Mouse (Mus musculus) lung, postnatal 10 days (tissue): ENCODE measurements around the gene Umad1.

Experiments
- DNase-seq: peaks from one replicate; pipeline ENCODE4 v3.0.0; 2021

Gene Umad1

DNA sequence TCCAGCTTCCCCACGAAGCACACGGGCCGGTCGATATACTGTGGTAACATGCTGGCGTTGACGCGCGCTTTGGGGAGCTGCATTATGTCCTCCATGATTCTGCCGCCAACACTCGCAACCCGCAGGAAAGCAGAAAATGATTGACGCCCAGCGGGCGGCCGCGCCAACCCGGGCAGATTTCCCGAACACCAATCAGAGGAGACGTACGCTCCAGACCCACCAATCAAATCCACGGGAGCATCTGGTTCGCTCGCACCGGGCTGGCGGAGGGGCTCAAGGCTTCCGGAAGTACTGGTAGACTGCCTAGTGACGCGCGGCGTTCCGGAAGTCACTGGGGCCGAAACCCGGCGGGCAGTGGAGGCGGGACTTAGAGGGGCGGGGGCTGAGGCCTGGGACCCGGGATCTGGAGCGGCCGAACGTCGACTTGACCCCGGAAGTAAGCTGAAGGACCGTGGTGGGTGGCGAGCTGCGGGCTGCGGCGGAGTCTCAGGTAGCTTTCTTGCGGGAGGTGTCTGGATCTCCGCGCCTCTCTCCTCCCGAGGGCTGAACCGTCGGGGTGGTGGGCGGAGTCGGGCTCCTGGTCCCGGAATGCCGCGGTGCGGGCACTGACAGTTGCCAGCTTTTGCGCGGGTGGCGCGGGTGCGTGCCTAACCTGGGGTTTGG is at the start of gene Umad1, which contains the start of the genes Rpa3 and Gm45062:
Gene Umad1 (plus strand): TSS at position 285 of the 663 bp plus-strand sequence.
Gene Rpa3 (minus strand): TSS at position 170 of the 663 bp plus-strand sequence.
Gene Gm45062 (plus strand): TSS at position 447 of the 663 bp plus-strand sequence.
- DNase-seq: peak; percentile 99

DNA sequence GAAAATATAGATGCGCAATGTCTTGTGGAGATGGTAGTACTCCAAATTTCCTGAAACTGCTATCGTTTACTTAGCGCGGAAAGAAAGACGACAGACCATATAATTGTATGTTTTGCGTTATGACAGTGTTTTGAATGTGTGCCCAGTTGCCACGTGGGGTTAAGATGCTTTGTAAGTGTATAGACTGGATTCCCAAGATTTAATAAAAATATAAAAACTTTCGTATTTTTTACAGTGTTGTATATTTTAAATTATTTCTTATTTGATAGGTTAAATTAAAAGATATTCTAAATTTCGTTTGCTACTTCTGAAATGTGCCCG is 49.3 kb upstream of the Umad1 start:
- DNase-seq: peak; percentile 8

DNA sequence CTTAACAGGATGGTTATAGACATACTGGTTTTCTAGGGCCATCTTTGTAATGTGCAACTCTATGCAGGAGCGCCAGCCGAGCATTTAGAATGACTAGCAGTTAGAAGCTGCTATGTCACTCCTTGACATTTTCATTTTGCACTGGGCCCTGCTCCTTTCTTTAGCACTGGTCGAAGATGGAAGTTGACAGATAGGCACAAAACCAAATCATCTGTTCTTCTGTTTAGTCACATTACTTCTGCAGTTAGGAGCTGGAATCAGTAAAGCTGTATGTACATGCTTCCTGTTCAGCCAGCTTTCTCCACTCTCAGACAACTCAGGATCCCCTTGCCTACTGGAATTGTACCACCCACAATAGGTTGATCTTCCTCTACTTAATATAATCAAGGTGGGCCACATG is 48.4 kb upstream of the Umad1 start:
- no peak for DNase-seq

DNA sequence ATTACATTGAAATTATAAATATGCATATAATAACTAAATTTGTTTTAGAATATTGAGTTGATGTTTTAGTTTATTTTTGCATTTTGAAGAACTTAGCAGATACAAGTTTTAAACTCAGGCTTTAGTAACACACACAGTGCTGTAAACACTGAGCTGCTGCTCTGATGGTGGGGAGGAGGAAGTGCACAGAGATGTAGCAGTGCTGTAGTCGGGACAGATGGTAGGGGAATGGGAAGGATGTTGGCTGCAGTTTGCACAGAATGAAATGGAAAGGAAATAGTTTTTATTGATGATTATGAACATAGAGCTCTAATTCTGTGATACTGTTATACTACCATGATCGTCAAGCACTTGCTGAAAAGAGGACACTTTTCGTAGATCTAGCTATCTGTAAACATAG is 32.1 kb upstream of the Umad1 start:
- no peak for DNase-seq

DNA sequence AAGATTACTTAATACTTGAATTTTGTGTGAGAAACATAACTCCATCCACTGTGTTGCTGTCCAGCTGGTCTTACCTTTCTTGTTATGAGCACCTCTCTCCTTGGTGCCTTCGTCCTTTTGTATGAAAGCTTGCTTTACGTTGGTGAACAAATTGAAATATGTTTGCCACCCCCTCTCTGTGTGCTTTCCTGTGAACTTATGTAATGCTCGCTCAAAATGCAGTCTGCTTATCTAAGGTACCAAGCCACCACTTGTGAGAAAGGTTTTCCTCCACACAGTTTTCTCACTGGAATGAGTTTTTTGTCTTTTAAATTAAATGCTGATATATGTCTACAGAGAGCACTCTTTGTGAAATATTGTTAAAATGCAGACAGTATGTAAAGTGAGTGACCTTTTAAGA is 30.5 kb upstream of the Umad1 start:
- DNase-seq: no peak

DNA sequence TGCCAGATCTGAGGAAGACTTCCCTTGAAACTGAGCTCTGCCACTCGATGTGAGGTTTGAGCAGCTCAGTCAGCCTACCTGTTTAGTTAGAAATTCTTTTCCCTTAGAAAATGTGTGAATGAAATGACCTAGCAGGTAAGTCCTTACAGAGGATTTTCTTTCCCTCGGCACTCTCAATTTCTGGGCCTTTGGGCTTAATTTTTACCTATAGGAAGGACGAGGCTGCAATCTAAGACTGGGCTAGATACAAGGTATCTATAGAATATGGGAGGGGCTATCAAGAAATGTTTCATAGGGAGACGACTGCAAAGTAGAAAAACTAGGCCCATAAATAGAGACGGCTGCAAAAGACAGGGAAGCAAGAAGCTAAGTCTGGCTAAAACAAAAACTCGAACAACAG is 772 bp upstream of the Umad1 start:
- DNase-seq: no peak

DNA sequence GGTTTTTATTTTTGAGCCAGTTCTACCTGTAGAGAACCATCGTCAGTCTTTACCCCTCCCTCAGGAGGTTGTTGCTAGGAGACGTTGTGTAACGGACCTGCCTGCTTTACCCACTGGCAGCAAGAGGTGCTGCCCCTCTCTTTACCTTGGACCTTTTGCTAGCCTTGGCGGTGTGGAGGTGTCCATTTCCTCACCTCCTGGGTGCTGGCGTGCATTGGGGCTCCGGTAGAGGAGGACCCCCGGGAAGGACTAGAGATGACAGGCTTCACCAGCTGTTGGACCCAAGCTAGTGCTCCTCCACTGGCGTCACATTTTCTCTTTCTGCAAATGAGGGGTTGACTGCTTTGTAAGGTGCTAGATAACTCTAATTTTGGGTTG is 568 bp downstream of the Umad1 start:
- no peak for DNase-seq

DNA sequence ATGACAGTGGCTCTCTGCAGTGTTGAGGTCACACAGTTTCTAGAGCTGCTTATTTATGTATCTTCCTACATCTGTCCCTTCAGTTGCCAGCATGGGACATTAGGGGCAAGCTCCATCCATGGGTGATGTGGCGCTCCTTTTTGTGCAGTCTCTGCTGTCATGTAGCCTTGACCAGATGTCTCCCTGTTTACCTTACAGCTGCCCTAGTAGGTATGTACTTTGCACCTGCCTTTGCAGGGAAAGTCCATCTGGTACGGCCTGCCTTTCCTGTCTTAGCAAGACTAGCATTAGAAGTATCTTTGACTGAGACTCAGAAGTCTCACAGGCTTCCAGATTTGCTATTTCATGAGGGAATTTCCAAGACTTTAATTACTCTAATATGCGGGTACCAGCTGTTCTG is 12.0 kb downstream of the Umad1 start:
- no peak for DNase-seq

DNA sequence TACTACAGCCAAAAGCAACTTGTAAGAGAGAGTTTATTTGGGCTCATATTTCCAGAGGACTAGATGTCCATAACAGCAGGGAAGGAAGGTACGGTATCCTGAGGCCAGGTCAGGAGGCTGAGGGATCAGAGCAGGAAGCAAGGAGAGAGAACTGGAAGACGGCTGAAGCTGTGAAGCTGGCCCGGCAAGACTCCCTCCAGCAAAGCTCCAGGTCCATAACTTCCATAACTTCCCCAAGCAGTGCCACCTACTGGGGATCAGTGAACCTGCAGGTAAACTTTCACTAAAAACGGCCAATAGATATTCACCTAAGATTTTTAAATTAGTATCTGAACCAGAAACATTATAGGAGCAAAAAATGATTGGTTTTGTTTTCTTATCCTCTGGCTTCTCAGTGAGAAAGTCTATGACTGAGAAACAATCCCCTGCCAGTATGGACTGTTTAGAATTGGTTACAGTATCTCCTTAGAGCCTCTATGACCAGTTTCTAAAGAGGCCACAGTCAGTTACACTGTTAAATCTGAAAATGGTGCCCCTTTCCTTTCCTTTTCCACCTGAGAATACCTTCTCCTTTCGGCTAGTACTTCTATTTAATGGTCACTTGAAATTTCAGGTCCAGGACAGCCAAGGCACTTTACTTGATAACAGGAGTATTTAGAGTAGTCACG is 15.4 kb downstream of the Umad1 start:
- DNase-seq: peak; percentile 74

DNA sequence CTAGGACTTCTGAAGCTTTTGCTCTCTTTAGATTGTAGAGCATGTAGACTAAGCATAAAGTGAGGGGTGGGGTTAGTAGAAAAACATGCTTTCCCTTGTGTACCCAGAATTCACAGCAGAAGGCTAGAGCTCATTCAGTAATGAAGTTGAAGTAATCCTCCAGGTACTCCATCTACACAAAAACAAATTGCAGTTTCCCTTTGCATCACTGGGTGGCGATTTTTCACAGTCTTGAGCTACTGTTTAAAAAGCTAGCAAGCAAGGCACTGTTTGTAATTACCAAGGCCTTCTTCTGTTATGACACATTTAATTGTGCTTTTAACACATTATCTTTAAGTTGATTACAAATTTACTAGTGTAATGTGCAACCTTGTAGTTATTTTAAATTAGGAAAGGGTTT is 16.0 kb downstream of the Umad1 start:
- DNase-seq: peak; percentile 84

DNA sequence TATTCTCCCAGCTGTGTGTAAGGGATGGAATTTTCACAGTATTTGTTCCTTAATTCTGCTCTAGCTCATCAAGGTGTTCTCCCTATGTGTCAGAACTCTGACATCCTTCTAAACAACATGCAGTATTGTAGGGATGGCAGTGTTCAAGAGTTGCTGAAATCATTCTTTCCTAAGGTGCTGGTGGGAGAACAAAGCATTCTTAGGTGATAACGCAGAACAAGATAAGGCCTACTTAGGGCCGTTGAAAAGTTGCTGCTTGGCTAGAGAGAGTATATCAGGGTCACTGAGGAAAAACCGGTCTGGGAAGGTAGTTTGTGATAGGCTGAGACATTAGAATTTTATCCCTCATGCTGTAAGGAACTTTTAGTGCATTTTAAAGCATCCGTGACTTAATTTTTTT is 17.3 kb downstream of the Umad1 start:
- DNase-seq: no peak

DNA sequence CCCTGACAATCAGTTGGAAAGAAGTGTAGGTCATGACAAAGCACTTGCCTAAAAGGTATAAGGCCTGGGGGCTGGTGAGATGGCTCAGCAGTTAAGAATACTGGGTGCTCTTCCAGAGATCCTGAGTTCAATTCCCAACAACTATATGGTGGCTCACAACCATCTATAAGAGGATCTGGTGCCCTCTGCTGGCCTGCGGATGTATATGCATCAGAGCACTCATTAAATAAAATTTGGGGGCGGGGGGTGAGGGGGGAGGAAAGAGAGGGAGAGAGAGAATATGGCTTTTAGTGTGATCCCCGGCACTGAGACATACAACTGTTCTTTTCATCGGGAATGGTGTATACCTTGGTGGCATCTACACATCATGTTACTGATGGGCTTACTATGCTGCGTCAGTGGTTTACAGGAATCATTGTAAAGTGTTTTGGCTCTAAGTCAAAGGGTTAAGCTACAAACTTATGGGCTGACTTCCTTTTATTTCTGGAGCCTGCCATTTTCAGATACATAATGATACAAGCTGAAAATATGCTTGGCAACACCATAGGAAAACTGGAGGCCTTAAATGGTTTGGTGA is 19.4 kb downstream of the Umad1 start:
- peak; percentile 14 for DNase-seq

DNA sequence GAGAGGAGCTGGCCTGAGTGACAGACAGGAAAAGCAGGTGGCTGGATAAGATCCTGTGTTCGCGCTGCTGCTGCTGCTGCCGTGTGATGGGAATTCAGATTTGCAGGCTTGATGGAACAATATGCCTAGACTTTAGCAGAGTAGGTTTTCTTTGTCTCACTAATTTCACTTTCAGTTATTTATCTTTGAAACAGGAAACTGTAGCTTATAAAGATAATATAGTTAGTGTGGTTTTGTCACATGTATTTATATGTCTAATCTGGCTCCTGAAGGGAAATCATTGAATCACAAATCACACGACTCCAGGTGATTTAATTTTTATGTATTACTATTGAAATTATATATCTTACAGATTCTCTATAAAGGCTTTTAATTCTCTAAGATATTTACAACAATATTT is 24.2 kb downstream of the Umad1 start:
- no peak for DNase-seq

DNA sequence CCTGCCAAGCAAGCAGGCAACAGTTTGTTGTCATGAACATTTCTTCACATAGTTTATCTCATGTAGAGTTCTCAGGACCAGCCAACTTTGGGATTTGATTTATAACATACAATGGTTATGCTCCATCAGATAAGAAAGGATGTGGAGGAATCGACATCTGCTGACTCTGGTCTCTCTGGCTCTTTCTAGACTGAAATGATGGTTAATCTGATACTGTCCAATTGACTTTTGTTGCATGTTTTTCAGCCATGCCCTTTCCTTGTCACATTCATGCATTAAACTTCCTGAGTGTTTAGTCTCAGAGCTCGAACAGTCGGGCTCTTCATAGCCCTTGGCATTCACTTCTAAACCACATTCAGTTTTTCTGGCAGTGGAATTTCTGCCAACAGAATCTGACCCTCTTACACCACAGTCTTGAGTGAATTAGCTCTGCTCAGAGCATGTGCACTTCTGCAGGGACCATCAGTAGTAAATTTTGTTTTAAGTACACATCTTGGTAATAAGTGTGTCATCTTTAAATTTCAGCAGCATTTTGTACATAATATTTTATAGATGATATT is 26.4 kb downstream of the Umad1 start:
- peak; percentile 15 for DNase-seq

DNA sequence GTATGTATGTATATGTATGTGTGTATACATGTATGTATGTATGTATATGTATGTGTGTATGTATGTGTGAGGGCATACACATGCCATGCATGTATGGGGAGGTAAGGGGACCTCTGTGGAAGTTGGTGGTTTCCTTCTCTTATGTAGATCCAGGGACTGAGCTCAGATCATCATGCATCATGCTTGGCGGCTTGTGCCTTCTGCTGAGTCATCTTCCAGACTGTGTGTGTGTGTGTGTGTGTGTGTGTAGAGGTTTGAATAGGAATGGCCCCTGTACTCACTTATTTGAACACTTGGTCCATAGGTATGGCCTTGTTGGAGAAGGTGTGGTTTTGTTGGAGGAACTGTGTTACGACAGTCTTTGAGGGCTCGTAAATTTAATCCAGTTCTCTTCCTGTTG is 27.1 kb downstream of the Umad1 start:
- no peak for DNase-seq

DNA sequence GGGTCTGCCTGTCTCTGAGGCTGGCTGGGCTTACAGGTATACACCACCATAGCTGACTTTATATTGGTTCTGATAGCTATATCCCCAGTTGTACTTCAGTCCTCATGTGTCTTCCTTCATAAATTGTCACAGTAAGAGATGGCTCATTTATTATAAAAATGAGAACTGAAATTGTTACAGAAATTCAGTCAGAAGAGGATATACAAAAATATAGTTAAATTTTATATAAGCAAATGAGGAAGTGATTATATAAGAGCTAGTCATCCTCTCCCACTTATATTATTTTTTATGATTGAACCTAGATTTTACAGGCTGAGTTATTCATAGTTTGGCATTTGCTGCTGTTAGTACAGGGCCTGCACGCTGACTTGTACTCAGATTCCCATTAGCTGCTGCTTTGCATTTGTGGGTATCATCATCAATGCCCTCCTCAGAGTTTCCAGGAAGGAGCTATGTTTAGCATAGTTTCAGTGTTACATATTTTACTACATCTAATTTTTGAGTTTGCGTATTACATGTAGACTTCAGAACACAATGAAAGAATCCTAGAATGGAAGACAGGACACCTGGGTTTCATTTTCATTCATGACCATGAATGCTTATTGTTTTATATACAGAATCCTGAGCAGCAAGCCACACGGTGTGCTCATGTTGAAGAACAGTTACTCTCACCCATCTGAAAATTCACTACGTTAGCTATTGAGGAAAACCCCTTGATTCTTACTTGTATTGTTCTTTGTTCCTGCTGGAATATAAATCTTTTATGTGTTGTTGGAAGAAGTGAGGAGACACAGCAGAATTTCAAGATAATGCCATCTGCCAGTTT is 29.9 kb downstream of the Umad1 start:
- no peak for DNase-seq

DNA sequence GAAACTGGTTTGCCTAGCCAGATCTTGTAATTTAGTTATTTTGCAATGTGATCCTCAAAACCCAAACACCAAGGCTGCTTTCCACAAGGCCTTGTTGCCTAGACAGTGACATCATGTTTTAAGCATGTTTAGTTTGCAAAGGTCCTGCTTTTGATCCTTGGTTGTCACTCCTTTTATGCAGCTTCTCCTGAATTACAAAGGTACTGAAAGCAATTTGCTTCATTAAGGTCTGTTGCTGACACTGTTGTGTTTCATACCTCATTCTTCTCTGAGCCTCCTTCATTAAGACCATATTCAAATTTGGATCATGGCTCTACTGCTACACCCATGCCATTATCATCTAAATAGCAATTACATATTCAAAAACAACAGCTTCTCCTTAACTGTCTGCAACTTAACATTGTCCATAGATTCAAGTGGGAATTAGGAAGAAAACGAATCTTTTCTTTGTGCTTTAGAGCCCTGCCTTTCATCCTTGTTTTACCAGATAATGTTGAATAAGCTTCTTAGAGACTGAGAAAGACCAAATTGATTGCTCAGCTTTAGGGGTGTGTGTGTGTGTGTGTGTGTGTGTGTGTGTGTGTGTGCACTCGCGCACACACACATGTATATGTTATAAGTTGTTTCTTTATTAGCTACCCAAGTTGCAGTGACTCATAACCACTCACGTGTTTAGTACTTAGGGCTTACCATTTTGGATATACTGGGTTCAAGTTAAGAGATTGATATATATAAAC is 35.1 kb downstream of the Umad1 start:
- no peak for DNase-seq

DNA sequence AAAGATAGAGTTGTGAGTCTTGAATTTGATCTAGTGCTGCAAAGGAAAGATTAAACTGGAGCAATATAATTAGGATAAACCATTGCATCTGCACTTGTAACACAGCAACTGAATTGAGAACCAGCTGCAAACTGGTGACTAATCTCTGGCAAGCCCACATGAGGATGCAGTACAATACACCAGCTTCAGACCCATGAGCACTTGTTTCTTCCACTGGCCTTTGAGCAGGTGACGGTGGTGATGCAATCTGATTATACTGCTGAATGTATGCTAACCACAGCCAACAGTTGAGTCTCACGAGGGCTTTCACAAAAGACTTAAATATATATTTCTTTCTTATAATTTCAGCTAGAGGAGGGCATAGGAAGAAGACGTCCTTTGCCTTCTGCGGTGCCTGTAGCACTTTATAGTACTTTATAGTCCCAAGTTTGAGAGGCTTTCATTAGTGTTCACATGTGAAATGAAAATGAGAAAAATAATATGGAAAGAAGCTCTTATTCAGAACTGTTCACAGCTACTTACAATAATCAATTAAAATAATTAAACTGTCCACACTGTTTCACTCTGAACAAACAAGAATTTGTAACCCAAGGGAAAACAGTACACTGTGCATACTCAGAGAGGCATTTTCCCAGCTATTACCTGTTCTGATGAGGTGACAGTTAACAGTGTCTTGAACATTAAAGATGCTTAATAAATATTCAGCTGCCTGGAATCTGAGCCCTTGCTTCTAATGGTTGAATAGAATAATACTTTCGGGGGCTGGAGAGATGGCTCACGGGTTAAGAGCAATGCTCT is 40.2 kb downstream of the Umad1 start:
- no peak for DNase-seq

DNA sequence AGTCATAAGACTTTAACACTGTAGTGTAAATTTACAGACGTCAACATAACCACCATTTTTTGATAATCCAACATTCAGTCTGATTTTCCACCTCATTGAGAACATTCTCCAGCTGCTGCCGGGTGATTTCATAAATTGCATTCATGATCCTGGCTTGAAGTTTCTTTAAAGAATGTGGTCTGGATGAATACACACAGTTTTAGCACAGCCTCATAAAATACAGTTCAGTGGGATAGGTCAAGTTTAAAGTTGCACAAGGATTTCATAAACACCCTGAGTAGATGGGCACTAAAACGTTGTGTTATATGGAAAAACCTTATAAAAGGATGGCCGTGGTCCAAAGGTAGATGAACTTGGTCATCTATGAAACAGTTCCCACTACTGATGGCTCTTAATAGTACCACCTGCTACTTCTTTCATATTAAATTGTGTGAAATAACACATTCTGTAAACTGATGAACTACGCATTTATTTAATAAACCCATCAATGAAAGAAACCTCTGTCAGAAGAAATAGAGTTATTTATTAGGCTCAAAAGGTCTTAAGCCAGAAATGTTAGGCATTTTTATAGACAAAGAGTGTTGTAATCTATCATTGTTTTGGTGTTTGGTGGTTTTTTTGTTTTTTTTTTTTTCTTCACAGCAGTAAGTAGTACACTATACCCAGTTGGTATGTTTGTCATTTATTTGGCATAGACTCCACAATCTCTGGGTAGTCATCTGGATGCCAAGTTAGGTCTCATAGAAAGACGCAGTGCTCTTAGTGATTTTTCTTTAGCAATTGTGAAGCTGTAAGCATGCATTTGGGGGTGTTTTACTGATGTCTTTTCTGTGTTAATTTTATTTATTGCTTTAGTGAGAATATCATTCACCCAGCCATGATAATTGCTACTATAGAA is 49.0 kb downstream of the Umad1 start:
- DNase-seq: no peak

DNA sequence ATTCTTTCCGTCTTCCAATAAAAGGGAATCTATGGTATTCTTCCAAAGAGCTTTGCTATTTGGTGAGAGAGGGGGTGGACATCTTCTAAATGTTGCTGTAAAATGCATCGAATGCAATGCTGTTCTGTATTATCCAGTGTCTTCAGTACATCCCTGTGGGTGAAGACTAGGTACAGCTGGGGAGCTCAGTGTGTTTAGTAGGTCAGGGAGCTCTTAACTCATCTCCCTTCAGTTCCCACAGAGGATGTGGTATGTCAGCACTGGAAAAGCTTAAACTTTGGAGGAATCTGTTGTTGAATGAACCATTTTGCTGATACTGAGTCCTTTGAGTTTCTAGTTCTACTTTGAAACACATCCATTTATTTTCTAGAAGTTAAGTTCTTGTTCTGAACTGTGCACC is 53.5 kb downstream of the Umad1 start:
- no peak for DNase-seq

DNA sequence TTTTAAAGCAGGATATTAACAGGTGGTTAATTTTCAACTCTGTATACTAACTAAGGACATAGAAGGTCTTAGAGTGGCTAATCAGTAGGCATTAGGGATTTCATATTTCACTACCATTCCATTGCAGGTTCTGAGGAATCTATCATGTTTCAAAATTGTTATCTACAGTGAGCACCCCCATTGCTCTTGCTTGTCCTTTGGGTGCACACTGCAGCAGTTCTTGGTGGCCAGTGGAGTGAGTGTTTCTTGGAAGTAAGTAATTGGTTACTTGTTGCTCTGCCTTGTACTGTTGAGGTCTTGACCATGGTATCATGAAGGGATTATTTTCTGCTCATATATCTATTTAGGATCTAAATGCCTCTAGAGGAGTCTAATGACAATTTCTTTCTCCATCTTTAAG is 57.1 kb downstream of the Umad1 start:
- no peak for DNase-seq
